Mouse (Mus musculus) hindbrain, embryonic 13.5 days (tissue): Measurements from ENCODE around the gene Ambra1. TPM values are rescaled to one million over a fixed set of nuclear protein-coding genes. Genes with fewer than 3 reads are reported as not detected.

Experiments used
- ATAC-seq: fragments of 200-750 bp; cut with Nextera tagmentation; 2 replicates; pipeline ENCODE4 v1.8.0; 2017; ENCODE audit warnings: moderate TSS enrichment; ENCODE audit not compliant: low FRiP score
- H3K27ac ChIP-seq: fragments of 300-500 bp; sonication (generic); 2 replicates; pipeline ENCODE4 v1.5.1; 2015; ENCODE audit warnings: inconsistent platforms, mild to moderate bottlenecking, moderate library complexity
- H3K27me3 ChIP-seq: fragments of 300-500 bp; sonication (generic); 2 replicates; pipeline ENCODE4 v1.6.1; 2015; ENCODE audit warnings: mild to moderate bottlenecking, inconsistent platforms
- H3K36me3 ChIP-seq: fragments of 300-500 bp; sonication (generic); 2 replicates; pipeline ENCODE4 v1.6.1; 2015; ENCODE audit warnings: mild to moderate bottlenecking, inconsistent platforms
- H3K4me1 ChIP-seq: fragments of 300-500 bp; sonication (generic); replicated peaks from 2 replicates; pipeline ENCODE4 v1.6.1; 2015; ENCODE audit warnings: inconsistent platforms
- H3K4me2 ChIP-seq: fragments of 300-500 bp; sonication (generic); 2 replicates; pipeline ENCODE4 v1.6.1; 2015; ENCODE audit warnings: inconsistent platforms, mild to moderate bottlenecking, moderate library complexity
- H3K4me3 ChIP-seq: fragments of 300-500 bp; sonication (generic); 2 replicates; pipeline ENCODE4 v1.5.1; 2015; ENCODE audit warnings: mild to moderate bottlenecking, inconsistent platforms
- H3K9ac ChIP-seq: fragments of 300-500 bp; sonication (generic); 2 replicates; pipeline ENCODE4 v1.6.1; 2015; ENCODE audit warnings: mild to moderate bottlenecking, inconsistent platforms
- H3K9me3 ChIP-seq: fragments of 300-500 bp; sonication (generic); 2 replicates; pipeline ENCODE4 v1.6.1; 2016; ENCODE audit warnings: inconsistent platforms
- WGBS: fragments of 180-500 bp; shearing (Covaris S2); methylation state at CpG from one replicate; pipeline ENCODE4 v1.1.7; 2015; 5-methylcytosine and 5-hydroxymethylcytosine counted together
- microRNA-seq: library from miRNA; unstranded; fragments of <30 nt; microRNA quantifications from one replicate; pipeline ENCODE4, GENCODE M21; 2016
- polyA plus RNA-seq: library from polyadenylated mRNA; unstranded; fragments of >200 nt; fragmentation: Nextera tagmentation; extraction: Ambion mirVana; gene quantifications from 2 replicates; pipeline ENCODE4 v1.2.1, GENCODE M21; 2015

The Ambra1 gene
- polyA plus RNA-seq, 1 experiment from 2014 or later: 21.8 TPM

DNA sequence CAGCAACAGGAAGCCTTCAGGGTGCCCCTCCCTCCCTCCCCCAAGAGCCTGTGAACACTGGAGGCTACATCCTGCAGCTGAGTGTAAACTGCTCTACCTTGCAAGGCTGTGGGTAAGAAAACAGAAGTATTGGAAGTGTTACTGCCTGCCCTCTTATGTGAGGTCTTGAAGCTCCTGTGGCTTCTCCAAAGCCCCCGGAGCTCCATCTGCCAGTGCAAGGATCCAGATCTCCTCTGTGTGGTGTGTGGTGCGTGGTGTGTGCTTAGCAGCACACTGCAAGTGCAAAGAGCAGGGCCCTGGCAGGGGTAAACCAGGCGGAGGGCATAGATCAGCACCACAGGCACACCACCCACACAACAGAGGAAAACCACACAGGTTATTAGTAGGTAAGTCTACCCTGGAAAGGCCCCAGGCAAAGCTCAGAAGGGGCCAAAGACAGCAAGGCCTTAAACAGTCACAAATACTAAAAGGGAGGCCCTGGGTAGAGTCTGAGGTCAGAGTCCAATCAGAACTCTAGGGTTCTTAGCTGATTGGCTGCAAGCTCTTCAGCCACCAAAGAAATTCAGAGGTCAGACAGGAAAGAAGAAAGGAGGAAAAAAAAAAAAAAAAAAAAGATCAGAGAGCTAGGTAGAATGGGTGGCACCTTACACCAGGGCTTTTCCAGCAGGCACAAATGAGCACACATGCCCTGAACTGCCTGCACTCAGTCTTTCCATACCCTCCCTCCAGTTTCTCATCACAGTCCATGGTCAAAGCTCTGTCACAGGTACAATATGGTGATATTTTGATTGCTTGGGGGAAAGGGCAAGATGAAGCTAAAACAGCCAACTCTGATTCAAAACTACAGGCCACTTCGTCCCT is 232.2 kb downstream of the Ambra1 start:
- H3K27ac ChIP-seq: 0 out of 2 replicates have a peak overlapping the region, but pooled peaks have one; percentile 84
- no peak for ATAC-seq
- H3K36me3 ChIP-seq: no peaks in the 10 kb centered on the region
- no peaks in the 10 kb centered on the region for H3K9me3 ChIP-seq
- peaks cover 50% of the 10 kb centered on the region for H3K4me1 ChIP-seq
- H3K9ac ChIP-seq: peak overlapping the region; percentile 92
- H3K4me3 ChIP-seq: peak overlapping the region; percentile 88
- WGBS: 69% methylated on average over 4 of the region's 4 CpGs
- H3K27me3 ChIP-seq: peaks cover 22% of the 10 kb centered on the region
- peak overlapping the region; percentile 91 for H3K4me2 ChIP-seq

DNA sequence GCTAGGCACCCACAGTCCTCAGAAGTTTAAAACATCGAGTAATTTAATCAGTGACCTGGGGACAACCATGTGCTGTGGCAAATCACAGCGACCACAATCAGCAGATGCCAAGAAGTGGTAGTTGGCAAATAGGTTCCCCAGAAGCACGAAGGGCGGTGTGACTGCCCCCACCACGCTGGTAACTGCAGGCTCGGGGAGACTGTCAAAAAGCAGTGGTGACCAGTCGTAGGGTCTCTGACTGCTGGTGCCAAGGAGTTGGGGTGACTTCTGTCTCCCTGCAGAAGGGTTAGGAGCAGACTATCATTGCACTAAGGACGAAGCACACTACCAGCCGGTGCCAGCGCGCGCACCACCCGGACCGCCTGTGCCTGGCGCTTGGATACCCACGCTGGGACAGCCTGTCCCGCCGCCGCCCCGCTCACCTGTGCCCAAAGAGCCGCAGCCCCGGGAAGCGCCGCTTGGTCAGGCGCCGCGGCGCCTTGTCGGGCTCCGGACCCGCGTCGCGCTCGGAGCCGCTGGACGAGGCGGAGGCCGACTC is 233.0 kb downstream of the Ambra1 start:
- Histone ChIP-seq H3K4me1 (peaks cover 42% of the 10 kb centered on the region), H3K36me3 (no peaks in the 10 kb centered on the region), H3K9me3 (no peaks in the 10 kb centered on the region), H3K27me3 (peaks cover 24% of the 10 kb centered on the region), H3K4me3 (peak overlapping the region; percentile 88), H3K27ac (peak overlapping the region; percentile 84), H3K9ac (peak overlapping the region; percentile 92), H3K4me2 (peak overlapping the region; percentile 91)
- under 1% methylated on average over 38 of the region's 39 CpGs for WGBS
- peak; percentile 62 for ATAC-seq

DNA sequence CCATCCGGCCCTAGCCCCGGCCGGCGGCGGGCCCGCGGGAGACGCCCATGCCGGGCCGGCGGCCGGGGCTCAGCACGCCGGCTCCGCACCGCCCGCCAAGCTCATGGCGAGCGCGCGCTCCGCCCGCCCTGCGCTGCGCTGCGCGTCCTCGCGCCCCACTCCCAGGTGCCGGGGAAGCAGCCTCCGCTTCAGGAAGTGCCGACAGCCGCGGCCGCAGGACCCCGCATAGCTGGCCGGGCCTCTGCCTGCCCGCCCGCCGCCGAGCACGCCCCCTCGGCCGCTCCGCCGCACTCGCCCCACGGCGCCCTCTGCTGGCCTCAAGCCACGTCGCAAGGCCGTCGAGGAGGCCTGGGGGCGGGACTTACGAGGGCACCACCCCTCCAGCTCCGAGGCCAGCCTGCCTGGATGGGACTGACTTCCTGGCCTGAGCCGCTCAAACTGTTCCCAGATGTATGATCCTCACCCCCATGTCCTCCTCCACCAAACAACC is 233.6 kb downstream of the Ambra1 start:
- WGBS: 1% methylated on average over 14 of the region's 57 CpGs
- peaks cover 40% of the 10 kb centered on the region for H3K4me1 ChIP-seq
- H3K36me3 ChIP-seq: no peaks in the 10 kb centered on the region
- peak overlapping the region; percentile 92 for H3K9ac ChIP-seq
- H3K9me3 ChIP-seq: no peaks in the 10 kb centered on the region
- ATAC-seq: peak; percentile 94
- peak overlapping the region; percentile 91 for H3K4me2 ChIP-seq
- peak overlapping the region; percentile 88 for H3K4me3 ChIP-seq
- H3K27me3 ChIP-seq: peaks cover 27% of the 10 kb centered on the region
- H3K27ac ChIP-seq: peak overlapping the region; percentile 84

DNA sequence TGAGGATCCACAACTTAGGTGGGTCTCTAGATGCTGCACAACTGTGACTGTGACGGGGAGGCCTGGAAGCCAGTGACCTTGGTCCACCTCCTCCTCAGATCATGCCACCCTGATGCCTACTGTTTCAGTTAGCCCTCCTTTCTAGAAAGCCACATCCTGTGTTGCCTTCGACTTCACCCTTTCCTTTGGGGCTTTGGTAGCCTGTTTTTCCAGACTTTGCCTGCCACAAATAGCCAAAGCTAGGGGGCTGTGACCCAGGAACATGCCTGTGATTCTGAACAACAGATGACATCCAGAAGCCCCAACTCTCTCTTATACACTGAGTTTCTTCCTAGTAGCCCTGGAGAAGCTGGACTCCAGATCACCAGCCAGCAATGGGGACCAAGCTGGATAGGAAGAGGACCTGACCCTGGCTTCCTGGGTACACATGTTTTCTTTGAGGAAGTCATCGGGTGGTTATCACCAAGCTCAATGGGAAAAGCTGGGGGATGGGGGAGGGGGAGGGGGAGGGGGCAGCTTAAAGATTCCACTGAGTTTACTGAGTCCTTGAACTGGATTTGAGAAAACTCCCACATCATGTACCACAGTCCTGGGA is 234.8 kb downstream of the Ambra1 start:
- Histone ChIP-seq H3K4me2 (peak overlapping the region; percentile 10; the same call in 1 of the 2 replicates), H3K9me3 (no peaks in the 10 kb centered on the region), H3K27ac (no peak overlapping the region), H3K4me1 (peaks cover 29% of the 10 kb centered on the region), H3K27me3 (peaks cover 27% of the 10 kb centered on the region), H3K36me3 (no peaks in the 10 kb centered on the region), H3K4me3 (0 out of 2 replicates have a peak overlapping the region, but pooled peaks have one; percentile 14), H3K9ac (no peak overlapping the region)
- 68% methylated on average over 3 of the region's 3 CpGs for WGBS
- no peak for ATAC-seq

DNA sequence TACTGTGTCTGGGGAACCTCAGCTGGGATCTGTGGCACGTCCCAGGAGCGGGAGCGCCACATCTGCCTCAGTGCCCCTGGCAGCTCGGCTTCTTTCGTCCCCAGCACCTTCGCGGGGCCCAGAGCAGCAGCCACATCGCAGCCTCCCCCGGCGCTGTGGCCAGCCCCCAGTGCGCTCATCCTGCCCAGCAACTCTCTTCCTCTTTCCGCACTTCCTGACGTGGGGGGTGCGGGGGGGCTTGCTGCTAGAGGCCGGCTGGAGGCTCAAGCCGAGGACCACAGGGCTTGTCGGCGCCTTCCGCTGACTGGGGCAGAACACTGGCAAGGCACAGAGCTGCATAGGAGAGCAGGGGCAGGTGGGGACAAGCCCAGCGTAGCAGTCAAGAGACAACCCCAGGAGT is 235.5 kb downstream of the Ambra1 start:
- Histone ChIP-seq H3K4me2 (peak overlapping the region; percentile 10; the same call in 1 of the 2 replicates), H3K9ac (peak overlapping the region; percentile 56; the same call in 1 of the 2 replicates), H3K27me3 (peaks cover 32% of the 10 kb centered on the region), H3K9me3 (no peaks in the 10 kb centered on the region), H3K4me3 (peak overlapping the region; percentile 14), H3K36me3 (no peaks in the 10 kb centered on the region), H3K4me1 (peaks cover 22% of the 10 kb centered on the region), H3K27ac (no peak overlapping the region)
- 29% methylated on average over 20 of the region's 20 CpGs for WGBS
- no peak for ATAC-seq

DNA sequence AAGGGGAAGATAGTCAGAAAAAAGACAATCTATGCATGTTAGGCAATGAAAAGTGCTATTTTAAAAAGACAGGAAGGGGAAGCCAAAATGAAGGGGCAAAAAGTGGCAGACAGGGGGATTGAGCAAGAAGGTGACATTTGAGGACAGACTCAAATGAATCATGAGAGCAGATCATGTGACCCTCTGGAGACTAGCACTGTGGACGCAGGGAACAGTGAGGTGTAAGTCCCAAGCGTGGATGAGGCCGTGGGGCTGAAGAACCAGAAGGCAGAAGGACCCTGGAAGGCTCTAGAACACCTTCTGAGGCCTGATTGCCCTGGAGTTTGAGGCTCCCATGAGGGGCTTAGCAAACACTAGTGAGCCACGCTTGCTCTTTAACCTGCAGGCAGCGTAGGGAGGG is 236.4 kb downstream of the Ambra1 start:
- WGBS: 90% methylated on average over 5 of the region's 5 CpGs
- Histone ChIP-seq H3K9me3 (no peaks in the 10 kb centered on the region), H3K27ac (no peak overlapping the region), H3K27me3 (peaks cover 41% of the 10 kb centered on the region), H3K36me3 (no peaks in the 10 kb centered on the region), H3K4me1 (peaks cover 22% of the 10 kb centered on the region), H3K9ac (no peak overlapping the region), H3K4me2 (no peak overlapping the region), H3K4me3 (no peak overlapping the region)
- ATAC-seq: no peak

DNA sequence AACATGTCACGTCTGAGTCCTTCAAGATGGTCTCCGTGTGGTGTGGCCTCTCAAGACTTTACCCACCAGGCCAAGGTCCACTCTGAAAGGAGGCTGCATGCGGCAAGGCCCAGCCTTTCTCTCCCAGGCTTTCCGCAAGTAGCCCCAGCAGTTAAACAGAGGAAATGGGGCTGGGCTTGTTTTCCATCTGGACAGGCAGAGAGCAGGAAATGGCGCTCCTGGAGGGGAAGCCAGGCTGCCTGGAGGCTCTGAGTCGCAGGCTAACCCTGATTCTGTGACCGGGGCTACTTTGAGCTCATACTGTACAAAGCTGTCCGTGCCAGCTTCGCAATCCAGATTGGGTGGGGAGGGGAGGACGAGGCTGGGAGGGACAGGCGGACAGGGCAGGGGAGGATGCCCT is 238.0 kb downstream of the Ambra1 start:
- peak overlapping the region; percentile 39; the same call in 1 of the 2 replicates for H3K9ac ChIP-seq
- H3K9me3 ChIP-seq: no peaks in the 10 kb centered on the region
- no peaks in the 10 kb centered on the region for H3K36me3 ChIP-seq
- ATAC-seq: no peak
- H3K4me2 ChIP-seq: no peak overlapping the region
- H3K4me3 ChIP-seq: no peak overlapping the region
- H3K27me3 ChIP-seq: peaks cover 49% of the 10 kb centered on the region
- 68% methylated on average over 11 of the region's 11 CpGs for WGBS
- H3K4me1 ChIP-seq: peaks cover 21% of the 10 kb centered on the region
- no peak overlapping the region for H3K27ac ChIP-seq

Small RNA genes within 50 kb of the gene (microRNA-seq; reads per million reads assigned to microRNA genes)
- not detected for gene Mir6999

Other genes with a start within 250 kb of the Ambra1 start
- gene Ckap5, start 203.4 kb upstream of the Ambra1 start, polyA plus RNA-seq: 132 and 140 TPM in 2 replicates
- gene F2, start 93.7 kb upstream of the Ambra1 start, polyA plus RNA-seq: 0.09 TPM in 1 of 2 replicates, not detected in the other
- 12.1 and 15.7 TPM in 2 replicates for gene Zfp408, start 80.3 kb upstream of the Ambra1 start, polyA plus RNA-seq
- 88.6 and 89.0 TPM in 2 replicates for gene Arhgap1, start 80.3 kb upstream of the Ambra1 start, polyA plus RNA-seq
- 35.0 and 35.2 TPM in 2 replicates for gene Atg13, start 19.6 kb upstream of the Ambra1 start, polyA plus RNA-seq
- gene Harbi1, start 19.3 kb upstream of the Ambra1 start, polyA plus RNA-seq: 20.8 and 24.3 TPM in 2 replicates
- 1.0 and 1.1 TPM in 2 replicates for gene Chrm4, start 197.1 kb downstream of the Ambra1 start, polyA plus RNA-seq
- 313 and 316 TPM in 2 replicates for gene Mdk, start 202.2 kb downstream of the Ambra1 start, polyA plus RNA-seq
- 0.13 and 0.25 TPM in 2 replicates for gene Gm9821, start 215.6 kb downstream of the Ambra1 start, polyA plus RNA-seq
- 25.0 and 26.0 TPM in 2 replicates for gene Dgkz, start 245.7 kb downstream of the Ambra1 start, polyA plus RNA-seq